Mouse (Mus musculus) A20 (cell line): Measurements from ENCODE around the gene Hddc3.

Source experiments
- DNase-seq: peaks from one replicate; pipeline ENCODE4 v3.0.0-alpha.2; 2011; ENCODE audit warnings: low read depth, low spot score

Hddc3 gene

DNA sequence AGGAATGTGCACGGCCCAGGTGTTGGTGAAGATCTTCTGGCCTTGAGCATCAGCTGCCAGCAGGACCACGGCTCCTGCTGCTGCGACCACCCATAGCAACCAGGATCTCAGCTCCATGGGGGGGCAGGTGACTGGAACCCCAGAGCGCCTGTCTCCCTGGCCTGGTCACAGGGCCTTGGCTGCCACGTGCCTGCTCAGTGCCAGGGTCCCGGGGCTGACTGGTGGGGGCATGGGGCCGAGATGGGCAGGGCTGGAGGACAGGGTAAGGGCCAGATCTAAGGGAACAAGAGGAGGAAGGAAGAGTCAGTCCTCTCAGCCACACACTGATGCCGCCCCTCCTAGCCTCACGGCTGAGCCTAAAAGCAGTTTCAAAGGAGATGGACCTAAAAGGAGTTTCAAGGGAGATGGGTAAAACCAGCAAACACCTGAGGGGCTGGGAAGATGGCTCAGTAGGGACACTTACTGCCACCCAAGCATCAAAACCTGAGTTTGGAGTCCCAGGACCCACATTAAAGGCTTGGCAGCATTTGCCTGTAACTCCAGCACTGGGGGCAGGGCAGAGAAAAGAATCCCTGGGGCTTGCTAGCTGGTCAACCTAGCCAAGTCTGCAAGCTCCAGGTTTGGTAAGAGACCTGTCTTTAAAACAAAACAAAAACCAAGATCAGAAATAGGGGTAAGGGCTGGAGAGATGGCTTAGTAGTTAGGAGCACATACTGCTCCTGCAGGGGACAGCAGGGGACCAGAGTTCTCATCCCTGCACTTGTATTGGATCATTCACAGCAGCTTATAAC lies 55.9 kb downstream of the Hddc3 start:
- DNase-seq = no peak

DNA sequence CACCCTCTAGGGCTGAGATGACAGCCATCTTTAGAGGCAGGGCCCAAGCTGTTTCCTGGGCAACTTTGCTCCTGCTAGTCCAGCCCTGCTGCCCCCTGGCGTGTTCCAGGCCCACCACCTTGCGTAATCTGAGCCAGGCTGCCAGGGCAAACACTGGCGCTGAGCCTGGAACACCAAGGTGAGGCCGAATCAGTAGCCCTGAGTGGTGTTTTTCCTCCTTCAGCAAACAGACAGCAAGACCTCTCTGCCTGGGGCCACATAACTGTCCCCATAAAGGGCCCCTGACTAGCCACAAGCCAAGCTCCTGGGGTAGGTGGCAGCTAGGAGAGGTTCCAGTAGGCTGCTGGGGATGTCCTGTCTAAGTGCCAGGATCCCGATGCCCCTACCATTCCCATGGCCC lies 57.2 kb downstream of the Hddc3 start:
- DNase-seq = no peak
